Comparison of ENCODE assay signal across 8 mouse cellular contexts in genomic region chr14:74922039-74922736, GRCm38 (mm10). TPM values are rescaled to one million over a fixed set of nuclear protein-coding genes. Genes with fewer than 3 reads are reported as not detected.
DNase-seq lines count a peak whose midpoint lies in the region; ATAC-seq lines count a peak whose summit lies in the region.

No protein-coding gene starts in this region.

- DNase-seq in kidney, adult 11 months, result no peak
- peak; percentile 77 for DNase-seq in R1 (ENCODE audit: low read depth, low spot score)
- DNase-seq in spleen, postnatal 14 days (ENCODE audit: low spot score in 2 of 2), result peak; percentile 40 to 56
- DNase-seq in left cerebral cortex, adult 11 months (ENCODE audit: low spot score), result no peak
- no peak for DNase-seq in layer of hippocampus, adult 18-20 months (ENCODE audit: low spot score in 2 of 2)
- DNase-seq in embryo, embryonic 11 days, result no peak

- H3K27me3 ChIP-seq in kidney, embryonic 16.5 days (ENCODE audit: insufficient read depth, low read length), result no peaks in the 10 kb centered on the region
- no peaks in the 10 kb centered on the region for H3K27me3 ChIP-seq in liver, embryonic 12.5 days (replicated peaks)

- peaks cover 55% of the 10 kb centered on the region for H3K4me1 ChIP-seq in kidney, embryonic 16.5 days (ENCODE audit: insufficient read depth, low read length)
- H3K4me1 ChIP-seq in liver, embryonic 12.5 days, result peaks cover 33% of the 10 kb centered on the region

- 0 out of 2 replicates have a peak overlapping the region, but pooled peaks have one; percentile 6 for H3K4me2 ChIP-seq in kidney, embryonic 16.5 days (replicated peaks; ENCODE audit: low read depth, low read length)
- no peak overlapping the region for H3K4me2 ChIP-seq in liver, embryonic 12.5 days

- peak; percentile 44; the same call in 1 of the 2 replicates for ATAC-seq in kidney, embryonic 16.5 days (ENCODE audit: low FRiP score, low TSS enrichment)
- 0 out of 2 replicates have a peak, but pooled peaks have one; percentile 40 for ATAC-seq in liver, embryonic 12.5 days

- peaks cover 5% of the 10 kb centered on the region; the same call in 1 of the 2 replicates for H3K9me3 ChIP-seq in kidney, embryonic 16.5 days (ENCODE audit: low read length)
- no peaks in the 10 kb centered on the region for H3K9me3 ChIP-seq in liver, embryonic 12.5 days (replicated peaks)

- peaks cover 6% of the 10 kb centered on the region; the same call in 1 of the 2 replicates for H3K36me3 ChIP-seq in kidney, embryonic 16.5 days (ENCODE audit: insufficient read depth, low read length)
- no peaks in the 10 kb centered on the region for H3K36me3 ChIP-seq in liver, embryonic 12.5 days

- 58% methylated on average over 12 of the region's 12 CpGs for WGBS in kidney, embryonic 16.5 days
- 48% methylated on average over 12 of the region's 12 CpGs for WGBS in liver, embryonic 12.5 days (ENCODE audit: insufficient replicate concordance)

- no peak overlapping the region for H3K9ac ChIP-seq in kidney, embryonic 16.5 days (replicated peaks; ENCODE audit: low read length)
- no peak overlapping the region for H3K9ac ChIP-seq in liver, embryonic 12.5 days

- no peak overlapping the region for H3K4me3 ChIP-seq in kidney, embryonic 16.5 days (ENCODE audit: low read length)
- no peak overlapping the region for H3K4me3 ChIP-seq in liver, embryonic 12.5 days

- peak overlapping the region; percentile 65 for H3K27ac ChIP-seq in kidney, embryonic 16.5 days (ENCODE audit: low read length)
- no peak overlapping the region for H3K27ac ChIP-seq in liver, embryonic 12.5 days

RNA-seq across cellular contexts. Expression of gene Lrch1, which starts 25.5 kb away (rescaled TPM):
- polyA plus RNA-seq in kidney, embryonic 16.5 days (2015; fragmentation: Nextera tagmentation; extraction: Ambion mirVana), result 18.3 and 24.5 TPM in 2 replicates
- polyA plus RNA-seq in liver, embryonic 12.5 days (2016; fragmentation: Nextera tagmentation; extraction: Ambion mirVana), result 6.5 and 7.8 TPM in 2 replicates
- total RNA-seq in layer of hippocampus, adult 18-20 months (2021), result 10 to 100 TPM; 20.4 to 23.1 TPM

Comparison
In these comparisons a context has a peak if more than half of its experiments do, and no peak if none do; other contexts are left out.
1. DNase-seq: peak in R1 (single experiment) and spleen, postnatal 14 days (2 of 2); none in kidney, adult 11 months (single experiment), left cerebral cortex, adult 11 months (single experiment), layer of hippocampus, adult 18-20 months (0 of 2) and embryo, embryonic 11 days (single experiment).